In genomic region chr6:37554327-37554726, GRCm38 (mm10) we compare ENCODE assay signal across 19 mouse cellular contexts. TPM values are rescaled to one million over a fixed set of nuclear protein-coding genes. Genes with fewer than 3 reads are reported as not detected.
DNase-seq lines count a peak whose midpoint lies in the region.
"Had no signal": no experiment of that assay in that cellular context is flagged by ENCODE, and none has a peak within 500 bp of the region (broad histone marks: within the 10 kb centered on the region; RNA-seq: fewer than 3 reads in every experiment).

No protein-coding gene starts in this region.

- DNase-seq in cerebellum, postnatal 14 days, result peak; percentile 29 to 44
- no peak for DNase-seq in cerebellum, postnatal 4 days (ENCODE audit: low spot score in 2 of 2)
- peak; percentile 30 for DNase-seq in gastrocnemius, postnatal 25 days
- no peak for DNase-seq in gastrocnemius, postnatal 10 days
- peak; percentile 4 for DNase-seq in retina, postnatal 1 day
- DNase-seq in retina, embryonic 14.5 days (ENCODE audit: low spot score), result no peak
- peak; percentile 80 for DNase-seq in skeletal muscle tissue, adult 2 months (ENCODE audit: low read depth, low spot score)
- no peak for DNase-seq in adrenal gland, postnatal 4 days (ENCODE audit: low spot score in 2 of 2)
- DNase-seq: adrenal gland, adult 2 months; cerebellum, adult 8-10 months; forebrain, postnatal 0 days; heart, adult 11 months; kidney, adult 11 months; kidney, postnatal 36 days; lung, postnatal 36 days; spleen, adult 18-20 months; thymus, postnatal 25 days had no signal

RNA-seq across cellular contexts. Expression of gene Akr1d1, which starts 24.4 kb away (rescaled TPM):
- total RNA-seq in gastrocnemius, postnatal 25 days (2021), result not detected
- under 1 TPM in 1 of 2 experiments, not detected in 1; 0.25 TPM for total RNA-seq in gastrocnemius, postnatal 10 days (2021)
- 100 to 1,000 TPM; 292 to 395 TPM for total RNA-seq in adrenal gland, postnatal 4 days (2021)
- total RNA-seq: ES-E14; forebrain, postnatal 0 days; heart, postnatal 14 days had no signal

Comparison
In these comparisons a context has a peak if more than half of its experiments do, and no peak if none do; other contexts are left out.
1. DNase-seq: peak in cerebellum, postnatal 14 days (2 of 2), gastrocnemius, postnatal 25 days (single experiment), retina, postnatal 1 day (single experiment) and skeletal muscle tissue, adult 2 months (single experiment); none in cerebellum, postnatal 4 days (0 of 2), gastrocnemius, postnatal 10 days (single experiment), retina, embryonic 14.5 days (single experiment) and adrenal gland, postnatal 4 days (0 of 2).
2. RNA of gene Akr1d1, which starts 24.4 kb away (total RNA-seq): 292 to 395 TPM in adrenal gland, postnatal 4 days; 0.25 TPM in gastrocnemius, postnatal 10 days and not detected in gastrocnemius, postnatal 25 days; every median in the first group is over 100 times any median in the second.